Mouse (Mus musculus) liver, adult (tissue): Measurements from ENCODE around the gene Prpf18.

Experiments used
- GATA4 ChIP-seq: IDR thresholded peaks from 2 replicates; pipeline ENCODE4 v1.6.1; 2014; ENCODE audit warnings: mild to moderate bottlenecking, low read length; ENCODE audit not compliant: insufficient replicate concordance

The Prpf18 gene

DNA sequence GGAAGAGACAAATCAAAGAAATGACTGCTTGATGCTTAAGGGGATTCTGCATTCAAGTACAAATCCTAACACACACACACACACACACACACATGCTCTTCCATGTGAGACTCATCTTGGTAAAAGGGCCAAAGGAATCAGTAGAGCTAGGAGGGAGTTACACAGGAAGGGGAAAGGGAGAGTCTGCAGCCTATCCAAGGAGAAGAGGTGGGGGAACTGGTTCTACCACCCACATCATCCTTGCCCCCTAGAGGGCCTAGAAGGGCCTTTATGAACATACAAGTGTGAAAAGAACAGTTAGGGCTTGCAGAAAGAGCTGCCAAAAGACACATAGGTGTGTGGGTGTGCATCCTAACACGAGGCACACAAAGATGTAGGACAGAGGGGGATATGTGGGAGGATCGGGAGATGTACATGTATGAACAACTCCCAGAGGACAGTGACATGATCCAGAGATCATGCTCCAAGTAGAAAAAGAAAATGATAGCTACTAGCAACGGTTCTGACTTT is 58.0 kb downstream of the Prpf18 start:
- TF ChIP-seq GATA4 = no peak

DNA sequence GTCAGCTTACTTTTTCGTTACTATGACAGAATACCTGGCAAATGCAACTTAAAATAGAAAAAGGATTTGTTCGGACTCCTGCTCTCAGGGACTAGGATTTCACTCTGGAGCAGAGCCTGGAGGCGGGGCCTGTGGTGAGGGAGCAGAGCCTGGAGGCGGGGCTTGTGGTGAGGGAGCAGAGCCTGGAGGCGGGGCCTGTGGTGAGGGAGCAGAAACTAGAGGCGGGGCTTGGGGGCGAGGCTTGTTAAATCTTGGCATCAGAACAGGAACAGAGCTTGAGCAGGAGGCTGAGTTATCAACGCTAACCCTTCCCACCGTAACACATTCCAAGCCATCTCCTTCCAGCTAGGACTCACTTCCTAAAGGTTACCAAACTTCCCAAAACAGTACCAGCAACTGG is 58.5 kb downstream of the Prpf18 start:
- no peak for TF ChIP-seq GATA4

GRCm38 (mm10) chr2:4592666-4593065 is 59.2 kb downstream of the Prpf18 start:
- no peak; the same call in 1 of the 2 replicates for TF ChIP-seq GATA4

DNA sequence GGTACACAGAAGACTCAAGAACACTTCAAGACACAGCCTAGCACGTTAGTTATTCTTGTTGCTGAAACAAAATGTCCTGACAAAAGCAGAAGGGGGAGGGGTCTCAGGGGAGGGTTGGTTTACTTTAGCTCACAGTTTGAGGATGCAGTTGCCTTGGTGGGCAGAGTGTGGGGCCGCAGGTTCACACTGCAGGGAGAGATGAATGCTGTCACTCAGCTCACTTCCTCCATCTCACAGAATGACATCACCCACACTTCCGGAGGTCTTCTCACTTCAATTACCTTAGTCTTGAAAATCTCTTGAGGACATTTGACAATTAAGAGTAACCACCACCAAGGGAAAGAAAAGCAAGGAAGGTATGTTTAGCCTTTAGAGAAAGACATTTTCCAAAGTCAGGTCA is 60.3 kb downstream of the Prpf18 start:
- TF ChIP-seq GATA4 = no peak

DNA sequence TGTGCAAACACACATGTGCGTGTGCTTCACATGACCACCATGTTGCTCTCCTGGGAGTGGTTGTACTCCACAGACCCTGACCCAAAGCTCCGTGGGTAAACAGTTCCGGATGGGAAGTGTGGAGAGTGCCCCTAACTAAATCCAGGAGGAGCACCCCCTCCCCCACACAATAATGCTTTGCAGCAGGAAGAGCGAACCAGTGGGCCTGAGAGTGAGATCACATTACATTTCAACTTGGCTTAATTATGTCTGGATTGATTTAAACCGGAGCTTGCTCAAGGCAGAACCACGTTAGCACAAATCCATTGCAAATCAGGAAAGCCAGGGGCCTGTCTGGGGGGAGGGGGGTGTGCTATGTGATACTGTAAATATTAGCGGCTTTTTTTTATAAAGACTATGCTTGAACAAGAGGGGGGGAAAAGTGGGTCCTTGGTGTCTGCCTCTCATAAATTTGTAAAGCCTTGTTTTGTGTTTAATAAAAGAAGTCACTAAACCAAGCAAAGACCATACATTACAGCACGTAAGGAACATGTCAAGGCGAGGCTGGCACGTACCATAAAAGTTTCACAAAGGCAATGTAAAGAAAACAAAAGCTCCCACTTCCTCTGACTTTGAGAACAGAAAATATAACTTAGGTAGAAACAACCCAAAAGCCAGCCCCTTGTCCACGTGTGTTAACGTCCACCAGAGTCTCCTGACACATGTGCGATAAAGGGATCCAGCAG is 64.1 kb downstream of the Prpf18 start:
- TF ChIP-seq GATA4 = no peak

GRCm38 (mm10) chr2:4586245-4586644 is 65.7 kb downstream of the Prpf18 start:
- peak; percentile 90 for TF ChIP-seq GATA4

GRCm38 (mm10) chr2:4584252-4584651 is 67.7 kb downstream of the Prpf18 start:
- TF ChIP-seq GATA4 = no peak

GRCm38 (mm10) chr2:4582930-4583329 is 69.0 kb downstream of the Prpf18 start:
- TF ChIP-seq GATA4 = no peak

DNA sequence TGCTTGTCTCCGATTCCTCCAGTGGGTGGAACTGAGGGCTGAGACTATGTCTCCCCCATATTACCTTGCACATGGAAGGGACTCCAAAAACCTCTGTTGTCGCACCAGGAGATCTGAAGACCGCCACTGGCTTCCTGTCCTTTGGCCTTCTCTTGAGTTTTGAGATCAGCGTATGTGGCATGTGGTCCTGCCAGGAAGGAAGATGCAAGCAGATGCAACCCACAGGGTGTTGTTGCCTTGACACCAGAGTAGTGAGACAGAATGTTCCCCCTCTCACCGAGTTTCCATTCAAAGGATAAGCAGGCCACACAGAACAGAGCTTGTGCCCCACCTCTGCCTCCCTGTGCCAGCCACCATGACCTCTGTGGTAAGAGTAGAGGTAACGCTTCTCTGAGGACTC is 71.2 kb downstream of the Prpf18 start:
- TF ChIP-seq GATA4 = no peak

- TF ChIP-seq GATA4 = no peak
Measured at GRCm38 (mm10) chr2:4579357-4580068, 72.4 kb downstream of the Prpf18 start.

DNA sequence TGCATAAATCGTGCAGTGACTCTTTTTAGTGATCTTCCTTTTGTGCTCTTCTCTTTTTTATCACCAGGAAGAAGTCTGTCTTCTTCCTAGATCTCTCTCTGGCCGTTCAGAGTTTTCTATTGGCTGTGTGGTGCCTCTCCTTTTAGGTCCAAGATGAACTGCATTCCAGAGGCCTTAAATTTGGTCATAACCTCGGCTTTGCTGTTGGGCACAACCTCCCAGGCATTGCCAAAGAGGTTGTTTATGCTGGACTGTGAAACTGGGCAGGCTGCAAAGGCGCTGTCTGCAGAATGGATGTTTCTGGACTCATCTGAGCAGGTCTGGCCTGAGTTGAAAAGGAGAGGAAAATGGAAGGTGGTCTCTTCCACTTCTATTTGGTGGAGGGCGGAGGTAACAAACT is 73.6 kb downstream of the Prpf18 start:
- no peak for TF ChIP-seq GATA4

GRCm38 (mm10) chr2:4575975-4576374 is 75.9 kb downstream of the Prpf18 start:
- no peak for TF ChIP-seq GATA4

GRCm38 (mm10) chr2:4575163-4575562 is 76.8 kb downstream of the Prpf18 start:
- TF ChIP-seq GATA4 = no peak

GRCm38 (mm10) chr2:4574251-4574650 is 77.7 kb downstream of the Prpf18 start:
- no peak for TF ChIP-seq GATA4

DNA sequence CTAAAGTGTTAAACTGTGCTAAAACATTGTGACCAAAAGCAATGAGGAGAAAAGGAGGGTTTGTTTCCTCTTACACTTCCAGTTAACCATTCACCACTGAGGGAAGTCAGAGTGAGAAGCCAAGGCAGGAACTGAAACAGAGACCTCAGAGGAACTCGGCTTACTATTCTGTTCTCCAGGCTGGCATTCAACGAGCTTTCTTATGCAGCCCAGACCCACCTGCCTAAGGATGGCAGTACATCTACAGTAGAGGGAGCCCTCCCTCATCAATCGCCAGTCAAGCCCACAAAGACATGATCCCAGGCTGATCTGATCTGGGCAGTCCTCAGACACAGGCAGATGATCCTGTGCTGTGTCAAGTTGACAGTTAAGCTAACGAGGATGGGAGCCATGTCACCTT is 78.5 kb downstream of the Prpf18 start:
- TF ChIP-seq GATA4 = no peak

GRCm38 (mm10) chr2:4572498-4573263 is 79.2 kb downstream of the Prpf18 start:
- no peak for TF ChIP-seq GATA4
